Mouse (Mus musculus) MEL (cell line): ENCODE results near the gene Tspan9. TPM values are rescaled to one million over a fixed set of nuclear protein-coding genes. Genes with fewer than 3 reads are reported as not detected.

ENCODE experiments used
- DNase-seq: peaks from one replicate; pipeline ENCODE4 v3.0.0; 2011; ENCODE audit warnings: low read depth, low spot score
- H3K27ac ChIP-seq: 2 replicates; pipeline ENCODE4 v1.5.1; 2012; ENCODE audit warnings: low read depth, mild to moderate bottlenecking, control low read depth, low read length, moderate library complexity; ENCODE audit not compliant: control insufficient read depth
- H3K27me3 ChIP-seq, 2 experiments: fragments of 150-350 bp in 1 of 2; sonication (generic) in 1 of 2; 2 replicates each; pipeline ENCODE4 v1.6.1; 2012; ENCODE audit warnings: low read length in 2 of 2, mild to moderate bottlenecking in 2 of 2, improper control_type of control experiment in 1 of 2, moderate library complexity in 1 of 2; ENCODE audit not compliant: insufficient read depth in 2 of 2, control insufficient read depth in 1 of 2
- H3K36me3 ChIP-seq, 2 experiments: 2 replicates each; pipeline ENCODE4 v1.6.1; 2012 to 2014; ENCODE audit warnings: low read length in 2 of 2, improper control_type of control experiment in 1 of 2, inconsistent platforms in 1 of 2, mild to moderate bottlenecking in 1 of 2; ENCODE audit not compliant: insufficient read depth in 2 of 2, control insufficient read depth in 1 of 2
- H3K4me1 ChIP-seq, 2 experiments: fragments of 150-350 bp in 1 of 2; sonication (generic) in 1 of 2; 2 replicates each; pipeline ENCODE4 v1.6.1; 2012; ENCODE audit warnings: low read length in 2 of 2, improper control_type of control experiment in 1 of 2, mild to moderate bottlenecking in 1 of 2; ENCODE audit not compliant: insufficient read depth in 2 of 2, control insufficient read depth in 1 of 2
- H3K4me3 ChIP-seq, 2 experiments: fragments of 150-350 bp in 1 of 2; sonication (generic) in 1 of 2; 2 replicates each; pipeline ENCODE4 v1.5.1; 2012; ENCODE audit warnings: low read depth in 2 of 2, low read length in 2 of 2, mild to moderate bottlenecking in 2 of 2, moderate library complexity in 2 of 2, control low read depth in 1 of 2, improper control_type of control experiment in 1 of 2; ENCODE audit not compliant: control insufficient read depth in 1 of 2, insufficient read depth in 1 of 2
- H3K79me2 ChIP-seq: 2 replicates; pipeline ENCODE4 v1.6.1; 2012; ENCODE audit warnings: mild to moderate bottlenecking, low read length, moderate library complexity; ENCODE audit not compliant: control insufficient read depth, poor library complexity, insufficient read depth
- H3K9ac ChIP-seq: 2 replicates; pipeline ENCODE4 v1.6.1; 2012; ENCODE audit warnings: low read depth, mild to moderate bottlenecking, control low read depth, low read length, moderate library complexity; ENCODE audit not compliant: control insufficient read depth, poor library complexity, severe bottlenecking
- H3K9me3 ChIP-seq: fragments of 150-350 bp; sonication (generic); replicated peaks from 2 replicates; pipeline ENCODE4 v1.6.1; 2012; ENCODE audit warnings: mild to moderate bottlenecking, low read length, improper control_type of control experiment, moderate library complexity; ENCODE audit not compliant: insufficient read depth
- BHLHE40 ChIP-seq: IDR thresholded peaks from 2 replicates; pipeline ENCODE4 v1.6.1; 2012; ENCODE audit warnings: low read depth, mild to moderate bottlenecking, inconsistent platforms, low read length, improper control_type of control experiment, borderline replicate concordance
- CHD1 ChIP-seq: IDR thresholded peaks from 2 replicates; pipeline ENCODE4 v1.6.1; 2012; ENCODE audit warnings: low read depth, mild to moderate bottlenecking, inconsistent platforms, low read length, improper control_type of control experiment
- CHD2 ChIP-seq: IDR thresholded peaks from 2 replicates; pipeline ENCODE4 v1.6.1; 2011; ENCODE audit warnings: low read length, improper control_type of control experiment
- EP300 ChIP-seq, 2 experiments: IDR thresholded peaks; 2 replicates each; pipeline ENCODE4 v1.6.1; 2011; ENCODE audit warnings: improper control_type of control experiment in 2 of 2, low read length in 2 of 2, low read depth in 1 of 2, mild to moderate bottlenecking in 1 of 2
- ETS1 ChIP-seq: IDR thresholded peaks from 2 replicates; pipeline ENCODE4 v1.6.1; 2012; ENCODE audit warnings: low read depth, mild to moderate bottlenecking, inconsistent platforms, low read length, improper control_type of control experiment, moderate library complexity
- GABPA ChIP-seq: IDR thresholded peaks from 2 replicates; pipeline ENCODE4 v1.6.1; 2012; ENCODE audit warnings: low read depth, mild to moderate bottlenecking, inconsistent platforms, low read length, improper control_type of control experiment, moderate library complexity
- HCFC1 ChIP-seq: IDR thresholded peaks from 2 replicates; pipeline ENCODE4 v1.6.1; 2012; ENCODE audit warnings: low read depth, mild to moderate bottlenecking, inconsistent platforms, low read length, improper control_type of control experiment, moderate library complexity
- JUND ChIP-seq: IDR thresholded peaks from 2 replicates; pipeline ENCODE4 v1.6.1; 2011; ENCODE audit warnings: low read depth, mild to moderate bottlenecking, improper control_type of control experiment, low read length
- MAFK ChIP-seq: IDR thresholded peaks from 2 replicates; pipeline ENCODE4 v1.6.1; 2011; ENCODE audit warnings: low read depth, mild to moderate bottlenecking, low read length, improper control_type of control experiment, borderline replicate concordance
- MAX ChIP-seq: IDR thresholded peaks from 2 replicates; pipeline ENCODE4 v1.6.1; 2011; ENCODE audit warnings: low read length, improper control_type of control experiment
- MYB ChIP-seq: IDR thresholded peaks from 2 replicates; pipeline ENCODE4 v1.6.1; 2011; ENCODE audit warnings: mild to moderate bottlenecking, low read depth, low read length, improper control_type of control experiment
- MYC ChIP-seq: IDR thresholded peaks from 2 replicates; pipeline ENCODE4 v1.6.1; 2011; ENCODE audit warnings: low read depth, mild to moderate bottlenecking, low read length, improper control_type of control experiment, moderate library complexity
- NELFE ChIP-seq: IDR thresholded peaks from 2 replicates; pipeline ENCODE4 v1.6.1; 2011; ENCODE audit warnings: low read depth, low read length, improper control_type of control experiment
- NRF1 ChIP-seq: IDR thresholded peaks from 2 replicates; pipeline ENCODE4 v1.6.1; 2014; ENCODE audit warnings: low read depth, mild to moderate bottlenecking, inconsistent platforms, low read length, improper control_type of control experiment, moderate library complexity; ENCODE audit not compliant: poor library complexity, insufficient read depth, severe bottlenecking
- POLR2A ChIP-seq, 2 experiments: IDR thresholded peaks; 2 replicates each; pipeline ENCODE4 v1.6.1; 2011 to 2012; ENCODE audit warnings: low read length in 2 of 2, mild to moderate bottlenecking in 2 of 2, control low read depth in 1 of 2, improper control_type of control experiment in 1 of 2, low read depth in 1 of 2, moderate library complexity in 1 of 2; ENCODE audit not compliant: control insufficient read depth in 1 of 2, insufficient read depth in 1 of 2, poor library complexity in 1 of 2
- POLR2AphosphoS2 ChIP-seq: IDR thresholded peaks from 2 replicates; pipeline ENCODE4 v1.6.1; 2011; ENCODE audit warnings: low read length, improper control_type of control experiment
- POLR2AphosphoS5 ChIP-seq: IDR thresholded peaks from 2 replicates; pipeline ENCODE4 v1.6.1; 2012; ENCODE audit warnings: low read depth, borderline replicate concordance, mild to moderate bottlenecking, inconsistent platforms, low read length, moderate library complexity, mixed read lengths
- SIN3A ChIP-seq: IDR thresholded peaks from 2 replicates; pipeline ENCODE4 v1.6.1; 2012; ENCODE audit warnings: low read length, improper control_type of control experiment, inconsistent platforms
- SMC3 ChIP-seq: IDR thresholded peaks from 2 replicates; pipeline ENCODE4 v1.6.1; 2011; ENCODE audit warnings: low read depth, low read length, improper control_type of control experiment
- TAL1 ChIP-seq: IDR thresholded peaks from 2 replicates; pipeline ENCODE4 v1.6.1; 2012; ENCODE audit warnings: mild to moderate bottlenecking, inconsistent platforms, low read length, moderate library complexity, mixed read lengths
- TBP ChIP-seq: IDR thresholded peaks from 2 replicates; pipeline ENCODE4 v1.8.0; 2011; ENCODE audit warnings: low read depth, low read length, improper control_type of control experiment
- TCF12 ChIP-seq: IDR thresholded peaks from 2 replicates; pipeline ENCODE4 v1.6.1; 2014; ENCODE audit warnings: low read depth, mild to moderate bottlenecking, inconsistent platforms, low read length, improper control_type of control experiment, moderate library complexity
- USF1 ChIP-seq: IDR thresholded peaks from 2 replicates; pipeline ENCODE4 v1.6.1; 2014; ENCODE audit warnings: low read depth, mild to moderate bottlenecking, inconsistent platforms, low read length, improper control_type of control experiment, moderate library complexity
- ZKSCAN1 ChIP-seq: IDR thresholded peaks from 2 replicates; pipeline ENCODE4 v1.6.1; 2012; ENCODE audit warnings: low read depth, mild to moderate bottlenecking, inconsistent platforms, low read length, improper control_type of control experiment, moderate library complexity
- ZMIZ1 ChIP-seq: IDR thresholded peaks from 2 replicates; pipeline ENCODE4 v1.6.1; 2012; ENCODE audit warnings: low read depth, mild to moderate bottlenecking, inconsistent platforms, low read length, improper control_type of control experiment, moderate library complexity
- polyA plus RNA-seq, 2 experiments: library from polyadenylated mRNA; stranded (reverse) in 1 of 2; unstranded in 1 of 2; fragments of >175 nt in 1 of 2; fragments of >200 nt in 1 of 2; gene quantifications; 2 replicates each; pipeline versions ENCODE4 v1.2.1 to v1.2.4; 2012; ENCODE audit warnings: low replicate concordance in 2 of 2, low read depth in 1 of 2; ENCODE audit not compliant: insufficient read length in 2 of 2, insufficient read depth in 1 of 2, missing spikeins in 1 of 2
- total RNA-seq: library from RNA; depleted of rRNA; stranded (reverse); fragments of 300-350 nt; gene quantifications from 2 replicates; pipeline ENCODE4 v1.2.3, GENCODE M21; 2012

Gene Tspan9
- total and polyA plus RNA-seq, 3 experiments: 0.08 to 3.4 TPM; not detected in 1

DNA sequence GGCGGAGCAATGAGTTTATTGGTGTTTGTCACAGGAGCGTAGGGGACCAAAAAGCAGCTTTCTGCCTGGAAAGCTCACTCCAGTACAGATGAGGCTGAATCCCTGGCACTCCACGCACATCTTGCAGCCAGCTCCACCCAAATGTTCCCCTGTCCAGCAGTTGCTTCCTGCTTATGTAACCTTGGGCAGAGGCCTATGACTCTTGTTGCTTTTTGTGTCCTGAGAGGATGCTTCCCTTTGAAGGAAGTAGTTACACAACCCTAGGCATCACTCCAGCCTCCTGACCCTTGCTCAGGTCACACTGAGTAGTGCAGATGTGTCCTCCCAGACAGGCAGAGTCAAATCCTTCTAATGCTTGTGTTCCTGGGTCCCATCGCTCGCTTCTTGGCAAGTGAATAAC lies 209.6 kb downstream of the Tspan9 start:
- H3K9ac ChIP-seq: no peak overlapping the region
- no peak for DNase-seq
- no peaks in the 10 kb centered on the region for H3K79me2 ChIP-seq
- no peaks in the 10 kb centered on the region for H3K4me1 ChIP-seq
- no peaks in the 10 kb centered on the region for H3K36me3 ChIP-seq
- no peak overlapping the region for H3K27ac ChIP-seq
- H3K4me3 ChIP-seq: no peak overlapping the region
- TF ChIP-seq BHLHE40 (no peak), EP300 (IDR thresholded peaks at IDR 0.05; ENCODE audit: low read depth in 1 of 2, low read length in 2 of 2) (no peak), POLR2AphosphoS5 (no peak), NRF1 (no peak), MAFK (no peak), MYB (no peak), MYC (no peak), USF1 (no peak)
- no peaks in the 10 kb centered on the region for H3K27me3 ChIP-seq
- H3K9me3 ChIP-seq: no peaks in the 10 kb centered on the region

DNA sequence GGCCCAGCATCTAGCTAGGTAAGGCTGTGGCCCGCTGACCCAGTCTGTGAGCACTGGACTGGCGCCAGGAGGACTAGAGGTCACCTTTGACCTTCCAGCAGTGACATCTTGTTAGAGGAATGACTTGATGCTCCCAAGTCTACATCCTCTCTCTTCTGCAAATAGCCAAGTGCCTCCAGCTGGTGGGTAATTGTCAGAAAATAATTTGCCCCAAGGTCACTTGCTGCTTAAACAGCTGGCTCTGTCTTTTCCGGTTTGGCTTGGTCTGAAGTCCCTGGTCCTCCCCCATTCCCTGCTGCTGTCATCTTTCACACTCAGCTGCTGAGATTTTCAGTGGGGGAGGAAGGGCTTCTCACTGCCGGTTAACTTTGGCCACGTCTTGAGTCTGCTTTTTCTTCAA lies 210.7 kb downstream of the Tspan9 start:
- Histone ChIP-seq H3K27ac (no peak overlapping the region), H3K27me3 (no peaks in the 10 kb centered on the region), H3K36me3 (no peaks in the 10 kb centered on the region), H3K4me3 (no peak overlapping the region), H3K9me3 (no peaks in the 10 kb centered on the region), H3K4me1 (no peaks in the 10 kb centered on the region), H3K9ac (no peak overlapping the region), H3K79me2 (no peaks in the 10 kb centered on the region)
- no peak for DNase-seq
- TF ChIP-seq MAX: no peak
- no peak for TF ChIP-seq JUND
- no peak for TF ChIP-seq HCFC1
- TF ChIP-seq SIN3A: no peak

DNA sequence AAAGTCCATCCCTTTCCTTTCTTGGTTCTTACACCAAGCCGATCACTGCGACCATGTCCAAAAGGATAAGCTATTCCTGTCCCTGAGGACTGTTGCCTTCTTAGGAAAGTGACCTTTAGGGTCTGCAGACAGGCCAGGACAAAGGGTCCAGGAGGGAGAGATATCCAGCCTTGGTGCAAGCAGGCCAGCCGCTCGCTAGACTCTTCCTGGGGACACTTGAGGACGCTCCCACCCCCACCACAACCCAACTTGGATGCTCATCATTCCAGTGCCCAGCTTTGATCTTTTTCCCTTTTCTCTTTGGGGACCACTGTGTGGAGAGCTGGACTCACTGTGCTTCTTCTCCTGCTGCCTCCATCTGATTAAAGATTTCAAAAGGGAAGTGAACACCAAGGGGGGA lies 214.7 kb downstream of the Tspan9 start:
- H3K79me2 ChIP-seq: no peaks in the 10 kb centered on the region
- H3K27me3 ChIP-seq: no peaks in the 10 kb centered on the region
- H3K4me3 ChIP-seq: no peak overlapping the region
- H3K9ac ChIP-seq: no peak overlapping the region
- no peak overlapping the region for H3K27ac ChIP-seq
- no peaks in the 10 kb centered on the region for H3K4me1 ChIP-seq
- TF ChIP-seq NELFE (no peak), TAL1 (no peak), POLR2A (IDR thresholded peaks at IDR 0.05; ENCODE audit: control insufficient read depth in 1 of 2, insufficient read depth in 1 of 2, low read depth in 1 of 2, low read length in 2 of 2, poor library complexity in 1 of 2) (no peak), TCF12 (no peak), CHD1 (no peak), CHD2 (no peak), ZMIZ1 (no peak), ZKSCAN1 (no peak), MYC (no peak), TBP (no peak), GABPA (no peak), SMC3 (no peak), POLR2AphosphoS2 (no peak), ETS1 (no peak)
- H3K36me3 ChIP-seq: no peaks in the 10 kb centered on the region
- DNase-seq: no peak
- H3K9me3 ChIP-seq: no peaks in the 10 kb centered on the region
